Mouse (Mus musculus) heart, embryonic 14.5 days (tissue): ENCODE measurements around the gene Hmgb2. TPM values are rescaled to one million over a fixed set of nuclear protein-coding genes. Genes with fewer than 3 reads are reported as not detected.
"Not testable (repeated sequence)": the region's sequence is repeated elsewhere in the genome, so short reads cannot be mapped to it uniquely, and the experiment has no call there.

ENCODE experiments used
- ATAC-seq: fragments of 200-750 bp; cut with Nextera tagmentation; 2 replicates; pipeline ENCODE4 v1.8.0; 2017; ENCODE audit warnings: low read depth, moderate TSS enrichment; ENCODE audit not compliant: insufficient number of reproducible peaks, insufficient read depth, low FRiP score
- H3K27ac ChIP-seq, 2 experiments: fragments of 200-500 bp in 1 of 2; fragments of 300-500 bp in 1 of 2; sonication (generic) in 1 of 2; replicated peaks in 1 of 2; 2 replicates each; pipeline ENCODE4 v1.5.1; 2012 to 2014; ENCODE audit warnings: low read depth in 2 of 2, low read length in 2 of 2, control low read depth in 1 of 2, mild to moderate bottlenecking in 1 of 2, mixed read lengths in 1 of 2; ENCODE audit not compliant: control insufficient read depth in 1 of 2, insufficient read depth in 1 of 2
- H3K27me3 ChIP-seq: fragments of 300-500 bp; sonication (generic); 2 replicates; pipeline ENCODE4 v1.6.1; 2014; ENCODE audit warnings: mild to moderate bottlenecking, low read length, control low read depth; ENCODE audit not compliant: control insufficient read depth, insufficient read depth
- H3K36me3 ChIP-seq: fragments of 300-500 bp; sonication (generic); 2 replicates; pipeline ENCODE4 v1.6.1; 2014; ENCODE audit warnings: mild to moderate bottlenecking, control low read depth, low read length, mixed read lengths; ENCODE audit not compliant: control insufficient read depth, insufficient read depth
- H3K4me1 ChIP-seq, 2 experiments: fragments of 200-500 bp in 1 of 2; fragments of 300-500 bp in 1 of 2; sonication (generic) in 1 of 2; 2 replicates each; pipeline ENCODE4 v1.6.1; 2012 to 2014; ENCODE audit warnings: low read length in 2 of 2, control low read depth in 1 of 2, mixed read lengths in 1 of 2; ENCODE audit not compliant: control insufficient read depth in 2 of 2, insufficient read depth in 2 of 2
- H3K4me2 ChIP-seq: fragments of 300-500 bp; sonication (generic); 2 replicates; pipeline ENCODE4 v1.6.1; 2014; ENCODE audit warnings: mild to moderate bottlenecking, low read length
- H3K4me3 ChIP-seq, 2 experiments: fragments of 200-500 bp in 1 of 2; fragments of 300-500 bp in 1 of 2; sonication (generic) in 1 of 2; 2 replicates each; pipeline ENCODE4 v1.5.1; 2012 to 2014; ENCODE audit warnings: low read length in 2 of 2, mild to moderate bottlenecking in 2 of 2, control low read depth in 1 of 2, low read depth in 1 of 2, moderate library complexity in 1 of 2; ENCODE audit not compliant: control insufficient read depth in 1 of 2, insufficient read depth in 1 of 2
- H3K9ac ChIP-seq: fragments of 300-500 bp; sonication (generic); 2 replicates; pipeline ENCODE4 v1.6.1; 2014; ENCODE audit warnings: mild to moderate bottlenecking, low read length
- H3K9me3 ChIP-seq: fragments of 300-500 bp; sonication (generic); 2 replicates; pipeline ENCODE4 v1.6.1; 2016; ENCODE audit warnings: low read length, control low read depth; ENCODE audit not compliant: control insufficient read depth
- WGBS: fragments of 180-500 bp; shearing (Covaris S2); extraction: QIAGEN DNeasy Blood & Tissue Kit; methylation state at CpG from one replicate; pipeline ENCODE4 v1.1.7; 2014; 5-methylcytosine and 5-hydroxymethylcytosine counted together
- polyA plus RNA-seq: library from polyadenylated mRNA; unstranded; fragments of >200 nt; fragmentation: Nextera tagmentation; extraction: Ambion mirVana; gene quantifications from 2 replicates; pipeline ENCODE4 v1.2.1, GENCODE M21; 2014

The Hmgb2 gene
- polyA plus RNA-seq, 1 experiment from 2014 or later = 259 TPM

- ATAC-seq = no peak
- 95% methylated on average over 4 of the region's 4 CpGs for WGBS
- H3K36me3 ChIP-seq = peaks cover 16% of the 10 kb centered on the region; the same call in 1 of the 2 replicates
- no peak overlapping the region for H3K4me3 ChIP-seq
- no peaks in the 10 kb centered on the region for H3K9me3 ChIP-seq
- no peaks in the 10 kb centered on the region for H3K27me3 ChIP-seq
- no peak overlapping the region for H3K4me2 ChIP-seq
- no peak overlapping the region for H3K27ac ChIP-seq
- no peaks in the 10 kb centered on the region; a peak in 1 of 4 replicates for H3K4me1 ChIP-seq
- no peak overlapping the region for H3K9ac ChIP-seq
Measured at GRCm38 (mm10) chr8:57491873-57492272, 19.8 kb upstream of the Hmgb2 start.

GRCm38 (mm10) chr8:57498494-57498846, 13.2 kb upstream of the Hmgb2 start:
- H3K9ac ChIP-seq = no peak overlapping the region
- H3K36me3 ChIP-seq = peaks cover 17% of the 10 kb centered on the region; the same call in 1 of the 2 replicates
- H3K9me3 ChIP-seq = 0 out of 2 replicates have a peak, but pooled peaks cover 3% of the 10 kb centered on the region
- ATAC-seq = no peak
- 68% methylated on average over 8 of the region's 8 CpGs for WGBS
- H3K27ac ChIP-seq = no peak overlapping the region
- peak overlapping the region; percentile 35 for H3K4me2 ChIP-seq
- H3K4me3 ChIP-seq = no peak overlapping the region
- no peaks in the 10 kb centered on the region for H3K27me3 ChIP-seq
- H3K4me1 ChIP-seq = 0 out of 4 replicates have a peak, but pooled peaks cover 0 to 5% of the 10 kb centered on the region in 2 experiments

- 60% methylated on average over 17 of the region's 17 CpGs for WGBS
- no peak for ATAC-seq
- H3K4me2 ChIP-seq = peak overlapping the region; percentile 35
- H3K27ac ChIP-seq = no peak overlapping the region
- H3K9me3 ChIP-seq = 0 out of 2 replicates have a peak, but pooled peaks cover 3% of the 10 kb centered on the region
- H3K36me3 ChIP-seq = peaks cover 17% of the 10 kb centered on the region; the same call in 1 of the 2 replicates
- no peak overlapping the region for H3K4me3 ChIP-seq
- no peaks in the 10 kb centered on the region for H3K27me3 ChIP-seq
- H3K9ac ChIP-seq = no peak overlapping the region
- peaks cover 0 to 5% of the 10 kb centered on the region in 2 experiments; a peak in 1 of 4 replicates for H3K4me1 ChIP-seq
Measured at GRCm38 (mm10) chr8:57498847-57499511, 12.7 kb upstream of the Hmgb2 start.

DNA sequence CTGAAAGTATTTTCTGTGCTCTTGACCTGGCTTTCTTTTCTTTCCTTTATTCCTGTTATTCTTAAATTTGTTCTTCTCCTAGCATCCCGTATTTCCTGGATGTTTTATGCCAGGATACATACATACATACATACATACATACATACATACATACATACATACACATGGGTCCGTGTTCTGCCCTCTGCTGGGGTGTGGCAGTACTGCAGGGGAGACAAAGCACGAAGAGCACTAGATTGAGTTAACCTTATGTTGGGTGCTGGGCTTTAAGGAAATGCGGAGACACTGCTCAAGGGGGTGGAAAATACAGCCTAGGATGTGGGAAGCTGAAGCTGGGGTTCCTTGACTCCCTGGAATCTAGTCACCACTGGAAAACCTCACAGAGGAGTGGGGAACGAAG, 8.1 kb upstream of the Hmgb2 start:
- no peak overlapping the region for H3K27ac ChIP-seq
- 49% methylated on average over 5 of the region's 5 CpGs for WGBS

DNA sequence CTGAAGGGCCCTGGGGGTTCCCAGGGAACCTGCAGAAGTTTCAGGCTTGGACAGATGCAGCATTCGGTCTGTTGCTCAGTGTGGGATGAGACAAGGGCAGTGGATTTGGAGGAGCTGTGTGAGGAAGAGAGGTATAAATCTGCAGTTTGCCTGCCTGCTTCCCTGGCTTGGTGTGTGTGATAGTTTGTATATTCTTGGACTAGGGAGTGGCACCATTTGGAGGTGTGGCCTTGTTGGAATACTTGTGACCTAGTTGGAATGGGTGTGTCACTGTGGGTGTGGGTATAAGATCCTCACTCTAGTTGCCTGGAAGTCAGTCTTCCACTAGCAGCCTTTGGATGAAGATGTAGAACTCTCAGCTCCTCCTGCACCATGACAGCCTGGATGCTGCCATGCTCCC, 6.2 kb upstream of the Hmgb2 start:
- not testable (repeated sequence) for H3K27me3 ChIP-seq

More for the DNA sequence above, 8.1 kb upstream of the Hmgb2 start:
- Histone ChIP-seq H3K36me3 (0 out of 2 replicates have a peak, but pooled peaks cover 8% of the 10 kb centered on the region), H3K9me3 (0 out of 2 replicates have a peak, but pooled peaks cover 3% of the 10 kb centered on the region), H3K4me1 (peaks cover 1 to 4% of the 10 kb centered on the region in 2 experiments; a peak in 1 of 4 replicates), H3K4me3 (no peak overlapping the region), H3K9ac (no peak overlapping the region), H3K27me3 (no peaks in the 10 kb centered on the region), H3K4me2 (no peak overlapping the region)
- ATAC-seq = no peak

DNA sequence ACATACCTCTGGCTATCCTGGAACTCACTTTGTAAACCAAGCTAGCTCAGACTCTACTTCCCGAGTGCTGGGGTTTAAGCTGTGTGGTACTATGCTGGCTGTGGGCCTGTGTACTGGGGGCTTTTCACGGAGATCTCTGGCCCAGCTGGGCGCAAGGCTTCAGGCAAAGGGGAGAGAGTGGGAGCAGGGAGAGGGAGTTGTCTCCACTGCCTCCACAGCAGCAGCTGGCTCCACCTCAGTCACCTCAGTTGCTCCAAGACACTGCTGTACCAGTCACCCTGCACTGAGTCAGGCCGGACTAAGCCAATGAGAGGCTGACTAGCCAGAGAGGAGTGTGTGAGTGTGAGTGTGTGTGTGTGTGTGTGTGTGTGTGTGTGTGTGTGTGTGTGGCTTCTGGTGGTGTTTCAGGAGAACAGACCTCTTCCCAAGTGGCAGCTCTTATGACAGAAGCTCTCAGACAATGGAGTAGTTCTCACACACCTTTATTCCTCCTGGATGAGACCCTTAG, 4.1 kb upstream of the Hmgb2 start:
- Histone ChIP-seq H3K4me3 (no peak overlapping the region), H3K27ac (no peak overlapping the region), H3K4me1 (peaks cover 4 to 8% of the 10 kb centered on the region in 2 experiments; a peak in 3 of 4 replicates), H3K36me3 (0 out of 2 replicates have a peak, but pooled peaks cover 3% of the 10 kb centered on the region), H3K27me3 (no peaks in the 10 kb centered on the region), H3K9ac (no peak overlapping the region), H3K9me3 (0 out of 2 replicates have a peak, but pooled peaks cover 3% of the 10 kb centered on the region), H3K4me2 (no peak overlapping the region)
- 85% methylated on average over 4 of the region's 4 CpGs for WGBS
- no peak for ATAC-seq

More for the DNA sequence above, 6.2 kb upstream of the Hmgb2 start:
- not testable (repeated sequence) for ATAC-seq, H3K36me3 ChIP-seq, H3K9ac ChIP-seq, H3K4me2 ChIP-seq, H3K4me3 ChIP-seq, H3K4me1 ChIP-seq, H3K9me3 ChIP-seq
- peak overlapping the region; percentile 28 to 37; a peak in 2 of 4 replicates for H3K27ac ChIP-seq
- 72% methylated on average over 1 of the region's 1 CpGs for WGBS

- no peak overlapping the region for H3K27ac ChIP-seq
- H3K4me3 ChIP-seq = no peak overlapping the region
- no peak overlapping the region for H3K9ac ChIP-seq
- H3K36me3 ChIP-seq = peaks cover 8% of the 10 kb centered on the region
- H3K27me3 ChIP-seq = no peaks in the 10 kb centered on the region
- ATAC-seq = no peak
- peaks cover 4 to 8% of the 10 kb centered on the region in 2 experiments; a peak in 3 of 4 replicates for H3K4me1 ChIP-seq
- WGBS = 79% methylated on average over 4 of the region's 4 CpGs
- H3K9me3 ChIP-seq = no peaks in the 10 kb centered on the region
- no peak overlapping the region for H3K4me2 ChIP-seq
Measured at GRCm38 (mm10) chr8:57508657-57509056, 3.0 kb upstream of the Hmgb2 start.
